Mouse (Mus musculus): ENCODE measurements around the gene Rpl9-ps6.

GRCm38 (mm10) chr19:32510962-32511361, 44.6 kb upstream of the Rpl9-ps6 start:
- TF ChIP-seq CTCF (IDR thresholded peaks at IDR 0.05; ENCODE audit: borderline replicate concordance, extremely low read depth, insufficient read depth, insufficient read length): no peak
- TF ChIP-seq POLR2A (IDR thresholded peaks at IDR 0.05; ENCODE audit: borderline replicate concordance, extremely low read depth, insufficient read depth, insufficient read length, poor library complexity, severe bottlenecking): no peak

All from brain, embryonic 14.5 days (tissue).